Mouse (Mus musculus) adrenal gland, postnatal 14 days (tissue): ENCODE data around the gene Serinc5. TPM values are rescaled to one million over a fixed set of nuclear protein-coding genes. Genes with fewer than 3 reads are reported as not detected.
A peak's percentile ranks its signal among the peaks of the same experiment; 100 is the strongest.

ENCODE experiments used
- DNase-seq: peaks from one replicate; pipeline ENCODE4 v3.0.0; 2021; ENCODE audit warnings: mixed read lengths
- total RNA-seq: library from RNA; stranded (reverse); gene quantifications from 2 replicates; pipeline ENCODE4 v1.2.3, GENCODE M21; 2021

The Serinc5 gene
- total RNA-seq, 1 experiment from 2014 or later: 50.4 TPM

- no peak for DNase-seq
Observed at GRCm38 (mm10) chr13:92743337-92743736, 132.4 kb downstream of the Serinc5 start.

DNA sequence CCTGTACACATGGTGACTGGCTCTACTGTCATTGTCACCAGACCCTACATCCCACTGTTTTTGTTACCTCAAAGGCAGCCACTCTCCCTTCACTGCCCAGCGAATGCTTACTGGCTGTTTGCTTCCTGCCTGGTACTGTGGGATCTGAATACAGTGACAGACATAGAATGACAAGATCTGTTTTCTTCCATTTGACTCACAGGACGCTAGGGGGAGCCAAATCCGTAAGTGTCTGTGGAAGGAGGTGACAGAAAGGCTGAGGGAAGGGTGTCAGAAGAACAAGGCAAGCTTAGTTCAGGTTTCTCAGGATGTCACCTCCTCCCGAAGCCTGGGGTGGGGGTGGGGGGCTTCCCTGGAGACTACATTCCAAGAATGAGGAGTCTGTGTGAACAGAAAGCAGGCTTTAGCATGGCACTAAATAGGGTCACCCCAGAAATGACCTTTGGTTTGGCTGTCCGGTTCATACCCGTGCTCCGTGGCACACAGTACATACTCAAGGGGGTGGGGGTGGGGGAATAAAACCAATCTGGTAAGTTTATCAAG is 140.2 kb downstream of the Serinc5 start:
- peak; percentile 82 for DNase-seq

DNA sequence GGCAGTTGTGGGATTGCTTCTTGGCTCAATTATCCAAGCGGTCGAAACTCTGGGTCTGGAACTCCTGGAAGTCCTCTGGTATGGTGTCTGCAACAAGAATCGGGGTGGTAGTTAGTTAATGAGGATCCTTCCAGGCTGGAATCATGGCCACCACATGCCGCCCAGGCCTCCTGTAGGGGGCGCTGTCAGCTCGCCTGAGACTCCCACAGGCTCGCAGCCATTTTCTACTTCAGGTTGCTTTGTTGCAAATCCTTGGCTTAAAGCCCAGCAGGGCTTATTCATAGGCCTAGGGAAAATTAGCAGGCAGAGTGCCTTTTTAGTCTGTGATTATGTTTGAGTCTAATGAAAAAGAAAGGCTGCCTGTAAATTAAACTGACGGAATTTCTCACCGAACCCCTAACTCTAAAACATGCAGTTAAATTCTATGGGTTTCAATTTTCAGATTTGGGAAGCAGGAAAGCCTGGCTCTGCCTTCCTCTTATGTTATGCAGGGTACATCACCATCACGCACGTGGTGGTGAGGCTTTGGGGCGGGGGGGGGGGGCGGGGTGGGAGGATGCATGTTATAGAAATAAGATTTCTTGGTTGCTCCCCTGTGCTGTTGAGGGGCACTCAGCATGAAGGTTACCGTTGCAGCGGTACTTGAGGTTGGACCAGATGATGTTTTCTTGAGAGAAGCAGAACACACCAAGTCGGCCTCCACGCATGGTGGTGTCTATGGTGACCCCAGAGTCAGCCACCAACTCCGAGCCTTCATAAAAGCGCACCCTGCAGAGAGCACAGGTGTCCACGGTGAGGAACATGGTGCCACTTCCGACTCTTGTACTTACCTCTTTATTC is 141.1 kb downstream of the Serinc5 start:
- peak; percentile 94 for DNase-seq

DNA sequence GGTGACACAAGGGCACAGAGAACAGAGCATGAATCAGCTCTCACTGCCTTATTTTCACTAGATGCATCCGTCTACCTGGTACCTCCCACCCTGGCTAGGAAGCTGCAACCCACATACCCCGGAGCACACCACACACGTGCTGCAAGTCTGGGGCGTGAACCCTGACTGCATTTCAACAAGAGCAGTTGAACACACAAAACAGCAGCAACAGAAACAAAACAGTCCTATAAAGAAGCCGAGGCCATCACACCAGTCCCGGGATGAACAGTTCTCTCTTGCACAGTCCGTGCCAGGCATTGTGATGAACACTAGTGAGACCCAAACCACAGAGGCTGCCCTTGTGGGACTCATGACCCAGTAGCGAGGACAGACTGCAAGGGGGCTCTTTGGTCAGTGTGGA is 142.8 kb downstream of the Serinc5 start:
- DNase-seq: no peak

GRCm38 (mm10) chr13:92755036-92755435 is 144.1 kb downstream of the Serinc5 start:
- DNase-seq: no peak

DNA sequence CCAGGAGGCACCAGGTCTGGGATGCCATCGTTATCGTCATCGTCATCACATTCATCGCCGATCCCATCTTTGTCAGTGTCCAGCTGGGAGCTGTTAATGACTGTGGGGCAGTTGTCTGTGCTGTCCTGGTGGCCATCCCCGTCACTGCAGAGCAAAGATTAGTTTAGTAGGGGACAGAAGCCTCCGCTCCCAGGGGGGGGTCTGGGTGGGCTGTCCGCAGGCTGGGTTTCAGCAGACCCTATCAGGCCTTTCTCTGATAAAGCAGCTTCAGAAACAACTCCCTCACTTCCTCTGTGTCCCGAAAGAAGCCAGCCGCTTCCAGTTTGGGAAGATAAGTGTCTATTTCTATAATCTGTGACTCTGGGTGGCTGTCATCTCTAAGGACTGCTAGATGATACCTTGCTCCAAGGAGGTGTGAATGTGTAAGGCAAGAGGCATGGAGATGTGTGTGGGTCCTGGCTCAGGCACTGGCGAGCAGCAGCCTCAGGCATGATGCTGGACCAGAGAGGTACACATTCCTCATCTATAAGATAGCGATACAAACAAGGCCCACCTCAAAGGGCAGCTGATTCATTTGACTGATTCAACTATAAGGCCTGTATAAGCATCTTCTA is 147.2 kb downstream of the Serinc5 start:
- no peak for DNase-seq

- DNase-seq: no peak
Observed at GRCm38 (mm10) chr13:92759096-92759495, 148.2 kb downstream of the Serinc5 start.

GRCm38 (mm10) chr13:92760519-92760918 is 149.6 kb downstream of the Serinc5 start:
- no peak for DNase-seq

Other genes with a start within 250 kb of the Serinc5 start
- gene Ankrd34b, start 185.2 kb upstream of the Serinc5 start, total RNA-seq: 0.34 and 0.63 TPM in 2 replicates
- gene Fam151b, start 127.1 kb upstream of the Serinc5 start, total RNA-seq: 4.6 and 6.0 TPM in 2 replicates
- 19.9 and 20.7 TPM in 2 replicates for gene Zfyve16, start 80.2 kb upstream of the Serinc5 start, total RNA-seq
- gene Spz1, start 34.9 kb upstream of the Serinc5 start, total RNA-seq: not detected in 2 replicates
- 1.7 and 3.0 TPM in 2 replicates for gene Thbs4, start 183.7 kb downstream of the Serinc5 start, total RNA-seq
- 19.4 and 19.9 TPM in 2 replicates for gene Mtx3, start 233.7 kb downstream of the Serinc5 start, total RNA-seq